Mouse (Mus musculus) MEL (cell line): ENCODE measurements at regions not wholly inside any gene's neighbourhood (a gene's known extent, or its start where the extent isn't known, plus 50 kb on each side); places are given as distances from the start of the nearest gene placed in this dataset.

Experiments used
- DNase-seq: peaks from one replicate; pipeline ENCODE4 v3.0.0; 2011; ENCODE audit warnings: low read depth, low spot score
- H3K27ac ChIP-seq: 2 replicates; pipeline ENCODE4 v1.5.1; 2012; ENCODE audit warnings: low read depth, mild to moderate bottlenecking, control low read depth, low read length, moderate library complexity; ENCODE audit not compliant: control insufficient read depth
- H3K27me3 ChIP-seq, 2 experiments: fragments of 150-350 bp in 1 of 2; sonication (generic) in 1 of 2; 2 replicates each; pipeline ENCODE4 v1.6.1; 2012; ENCODE audit warnings: low read length in 2 of 2, mild to moderate bottlenecking in 2 of 2, improper control_type of control experiment in 1 of 2, moderate library complexity in 1 of 2; ENCODE audit not compliant: insufficient read depth in 2 of 2, control insufficient read depth in 1 of 2
- H3K36me3 ChIP-seq, 2 experiments: 2 replicates each; pipeline ENCODE4 v1.6.1; 2012 to 2014; ENCODE audit warnings: low read length in 2 of 2, improper control_type of control experiment in 1 of 2, inconsistent platforms in 1 of 2, mild to moderate bottlenecking in 1 of 2; ENCODE audit not compliant: insufficient read depth in 2 of 2, control insufficient read depth in 1 of 2
- H3K4me1 ChIP-seq, 2 experiments: fragments of 150-350 bp in 1 of 2; sonication (generic) in 1 of 2; 2 replicates each; pipeline ENCODE4 v1.6.1; 2012; ENCODE audit warnings: low read length in 2 of 2, improper control_type of control experiment in 1 of 2, mild to moderate bottlenecking in 1 of 2; ENCODE audit not compliant: insufficient read depth in 2 of 2, control insufficient read depth in 1 of 2
- H3K4me3 ChIP-seq, 2 experiments: fragments of 150-350 bp in 1 of 2; sonication (generic) in 1 of 2; 2 replicates each; pipeline ENCODE4 v1.5.1; 2012; ENCODE audit warnings: low read depth in 2 of 2, low read length in 2 of 2, mild to moderate bottlenecking in 2 of 2, moderate library complexity in 2 of 2, control low read depth in 1 of 2, improper control_type of control experiment in 1 of 2; ENCODE audit not compliant: control insufficient read depth in 1 of 2, insufficient read depth in 1 of 2
- H3K79me2 ChIP-seq: 2 replicates; pipeline ENCODE4 v1.6.1; 2012; ENCODE audit warnings: mild to moderate bottlenecking, low read length, moderate library complexity; ENCODE audit not compliant: control insufficient read depth, poor library complexity, insufficient read depth
- H3K9ac ChIP-seq: 2 replicates; pipeline ENCODE4 v1.6.1; 2012; ENCODE audit warnings: low read depth, mild to moderate bottlenecking, control low read depth, low read length, moderate library complexity; ENCODE audit not compliant: control insufficient read depth, poor library complexity, severe bottlenecking
- H3K9me3 ChIP-seq: fragments of 150-350 bp; sonication (generic); replicated peaks from 2 replicates; pipeline ENCODE4 v1.6.1; 2012; ENCODE audit warnings: mild to moderate bottlenecking, low read length, improper control_type of control experiment, moderate library complexity; ENCODE audit not compliant: insufficient read depth
- CHD2 ChIP-seq: IDR thresholded peaks from 2 replicates; pipeline ENCODE4 v1.6.1; 2011; ENCODE audit warnings: low read length, improper control_type of control experiment
- E2F4 ChIP-seq: IDR thresholded peaks from 2 replicates; pipeline ENCODE4 v1.6.1; 2011; ENCODE audit warnings: low read depth, low read length, improper control_type of control experiment, borderline replicate concordance
- ETS1 ChIP-seq: IDR thresholded peaks from 2 replicates; pipeline ENCODE4 v1.6.1; 2012; ENCODE audit warnings: low read depth, mild to moderate bottlenecking, inconsistent platforms, low read length, improper control_type of control experiment, moderate library complexity
- GABPA ChIP-seq: IDR thresholded peaks from 2 replicates; pipeline ENCODE4 v1.6.1; 2012; ENCODE audit warnings: low read depth, mild to moderate bottlenecking, inconsistent platforms, low read length, improper control_type of control experiment, moderate library complexity
- MAFK ChIP-seq: IDR thresholded peaks from 2 replicates; pipeline ENCODE4 v1.6.1; 2011; ENCODE audit warnings: low read depth, mild to moderate bottlenecking, low read length, improper control_type of control experiment, borderline replicate concordance
- MXI1 ChIP-seq: IDR thresholded peaks from 2 replicates; pipeline ENCODE4 v1.6.1; 2011; ENCODE audit warnings: mild to moderate bottlenecking, low read depth, low read length, improper control_type of control experiment
- MYB ChIP-seq: IDR thresholded peaks from 2 replicates; pipeline ENCODE4 v1.6.1; 2011; ENCODE audit warnings: mild to moderate bottlenecking, low read depth, low read length, improper control_type of control experiment
- NELFE ChIP-seq: IDR thresholded peaks from 2 replicates; pipeline ENCODE4 v1.6.1; 2011; ENCODE audit warnings: low read depth, low read length, improper control_type of control experiment
- NRF1 ChIP-seq: IDR thresholded peaks from 2 replicates; pipeline ENCODE4 v1.6.1; 2014; ENCODE audit warnings: low read depth, mild to moderate bottlenecking, inconsistent platforms, low read length, improper control_type of control experiment, moderate library complexity; ENCODE audit not compliant: poor library complexity, insufficient read depth, severe bottlenecking
- POLR2A ChIP-seq, 2 experiments: IDR thresholded peaks; 2 replicates each; pipeline ENCODE4 v1.6.1; 2011 to 2012; ENCODE audit warnings: low read length in 2 of 2, mild to moderate bottlenecking in 2 of 2, control low read depth in 1 of 2, improper control_type of control experiment in 1 of 2, low read depth in 1 of 2, moderate library complexity in 1 of 2; ENCODE audit not compliant: control insufficient read depth in 1 of 2, insufficient read depth in 1 of 2, poor library complexity in 1 of 2
- POLR2AphosphoS2 ChIP-seq: IDR thresholded peaks from 2 replicates; pipeline ENCODE4 v1.6.1; 2011; ENCODE audit warnings: low read length, improper control_type of control experiment
- POLR2AphosphoS5 ChIP-seq: IDR thresholded peaks from 2 replicates; pipeline ENCODE4 v1.6.1; 2012; ENCODE audit warnings: low read depth, borderline replicate concordance, mild to moderate bottlenecking, inconsistent platforms, low read length, moderate library complexity, mixed read lengths
- RAD21 ChIP-seq: IDR thresholded peaks from 2 replicates; pipeline ENCODE4 v1.6.1; 2011; ENCODE audit warnings: mild to moderate bottlenecking, low read depth, low read length, improper control_type of control experiment
- SMC3 ChIP-seq: IDR thresholded peaks from 2 replicates; pipeline ENCODE4 v1.6.1; 2011; ENCODE audit warnings: low read depth, low read length, improper control_type of control experiment
- TAL1 ChIP-seq: IDR thresholded peaks from 2 replicates; pipeline ENCODE4 v1.6.1; 2012; ENCODE audit warnings: mild to moderate bottlenecking, inconsistent platforms, low read length, moderate library complexity, mixed read lengths
- TBP ChIP-seq: IDR thresholded peaks from 2 replicates; pipeline ENCODE4 v1.8.0; 2011; ENCODE audit warnings: low read depth, low read length, improper control_type of control experiment
- TCF12 ChIP-seq: IDR thresholded peaks from 2 replicates; pipeline ENCODE4 v1.6.1; 2014; ENCODE audit warnings: low read depth, mild to moderate bottlenecking, inconsistent platforms, low read length, improper control_type of control experiment, moderate library complexity
- UBTF ChIP-seq: IDR thresholded peaks from 2 replicates; pipeline ENCODE4 v1.6.1; 2012; ENCODE audit warnings: low read depth, mild to moderate bottlenecking, inconsistent platforms, low read length, improper control_type of control experiment, moderate library complexity, borderline replicate concordance; ENCODE audit not compliant: insufficient read depth
- USF1 ChIP-seq: IDR thresholded peaks from 2 replicates; pipeline ENCODE4 v1.6.1; 2014; ENCODE audit warnings: low read depth, mild to moderate bottlenecking, inconsistent platforms, low read length, improper control_type of control experiment, moderate library complexity

GRCm38 (mm10) chr3:149184136-149184551 lies 193.8 kb upstream of the Adgrl2 start:
- no peak for DNase-seq
- H3K9ac ChIP-seq = no peak overlapping the region
- TF ChIP-seq MXI1 = no peak
- no peak for TF ChIP-seq NELFE
- TF ChIP-seq SMC3 = no peak
- no peak for TF ChIP-seq MYB
- TF ChIP-seq UBTF = no peak
- TF ChIP-seq ETS1 = no peak
- no peak for TF ChIP-seq GABPA
- no peak for TF ChIP-seq TAL1

GRCm38 (mm10) chr3:149182095-149182494 lies 191.7 kb upstream of the Adgrl2 start:
- TF ChIP-seq TBP = no peak
- TF ChIP-seq RAD21 = no peak
- no peak for TF ChIP-seq POLR2AphosphoS5
- TF ChIP-seq CHD2 = no peak
- TF ChIP-seq E2F4 = no peak
- TF ChIP-seq UBTF = no peak
- TF ChIP-seq POLR2A (IDR thresholded peaks at IDR 0.05; ENCODE audit: control insufficient read depth in 1 of 2, insufficient read depth in 1 of 2, low read depth in 1 of 2, low read length in 2 of 2, poor library complexity in 1 of 2) = no peak
- no peak for TF ChIP-seq GABPA
- no peak for TF ChIP-seq POLR2AphosphoS2
- no peak for TF ChIP-seq MAFK
- no peak for TF ChIP-seq NRF1
- TF ChIP-seq TCF12 = no peak
- TF ChIP-seq USF1 = no peak
- no peaks in the 10 kb centered on the region for H3K27me3 ChIP-seq
- H3K79me2 ChIP-seq = no peaks in the 10 kb centered on the region
- H3K4me3 ChIP-seq = no peak overlapping the region
- H3K36me3 ChIP-seq = no peaks in the 10 kb centered on the region
- no peak for DNase-seq
- no peaks in the 10 kb centered on the region for H3K4me1 ChIP-seq
- H3K9ac ChIP-seq = no peak overlapping the region
- H3K9me3 ChIP-seq = no peaks in the 10 kb centered on the region
- H3K27ac ChIP-seq = no peak overlapping the region

More at GRCm38 (mm10) chr3:149184136-149184551, 193.8 kb upstream of the Adgrl2 start:
- Histone ChIP-seq H3K27ac (no peak overlapping the region), H3K27me3 (no peaks in the 10 kb centered on the region), H3K9me3 (no peaks in the 10 kb centered on the region), H3K4me1 (no peaks in the 10 kb centered on the region), H3K79me2 (no peaks in the 10 kb centered on the region), H3K4me3 (no peak overlapping the region), H3K36me3 (no peaks in the 10 kb centered on the region)
